Mouse (Mus musculus) myocyte (in vitro differentiated cells): Measurements from ENCODE around the gene Rassf3. TPM values are rescaled to one million over a fixed set of nuclear protein-coding genes. Genes with fewer than 3 reads are reported as not detected.

Experiments
- H3K27me3 ChIP-seq: one replicate; pipeline ENCODE4 v1.6.1; 2011; ENCODE audit not compliant: control insufficient read depth, insufficient read depth, insufficient read length
- H3K36me3 ChIP-seq: one replicate; pipeline ENCODE4 v1.6.1; 2011; ENCODE audit not compliant: control insufficient read depth, insufficient read depth
- H3K4me2 ChIP-seq: one replicate; pipeline ENCODE4 v1.6.1; 2011; ENCODE audit warnings: low read depth, control low read depth
- H3K4me3 ChIP-seq: one replicate; pipeline ENCODE4 v1.5.1; 2011; ENCODE audit warnings: mild to moderate bottlenecking, control low read depth, moderate library complexity
- H3K79me2 ChIP-seq: one replicate; pipeline ENCODE4 v1.6.1; 2011; ENCODE audit not compliant: control insufficient read depth, insufficient read depth
- H3ac ChIP-seq: one replicate; pipeline ENCODE4 v1.6.1; 2011; ENCODE audit not compliant: control insufficient read depth, insufficient read length
- CEBPB ChIP-seq: IDR thresholded peaks from 2 replicates; pipeline ENCODE4 v1.6.1; 2011; ENCODE audit warnings: mild to moderate bottlenecking, moderate library complexity; ENCODE audit not compliant: poor library complexity, insufficient read depth, severe bottlenecking
- E2F4 ChIP-seq: IDR thresholded peaks from one replicate; pipeline ENCODE4 v1.6.1; 2011; ENCODE audit warnings: mild to moderate bottlenecking, control low read depth, moderate library complexity; ENCODE audit not compliant: insufficient read depth
- MAX ChIP-seq: IDR thresholded peaks from one replicate; pipeline ENCODE4 v1.6.1; 2011; ENCODE audit warnings: low read depth, mild to moderate bottlenecking, control low read depth
- MYOD1 ChIP-seq, 3 experiments: IDR thresholded peaks; one replicate each; pipeline ENCODE4 v1.6.1; 2011; ENCODE audit warnings: control low read depth in 2 of 3, low read depth in 2 of 3, mild to moderate bottlenecking in 2 of 3, moderate library complexity in 1 of 3; ENCODE audit not compliant: insufficient read length in 2 of 3, control insufficient read depth in 1 of 3
- MYOG ChIP-seq, 3 experiments: IDR thresholded peaks; one replicate each; pipeline ENCODE4 v1.6.1; 2011; ENCODE audit warnings: control low read depth in 2 of 3, low read depth in 2 of 3, mild to moderate bottlenecking in 2 of 3; ENCODE audit not compliant: insufficient read length in 2 of 3, control insufficient read depth in 1 of 3, insufficient read depth in 1 of 3
- POLR2A ChIP-seq: IDR thresholded peaks from one replicate; pipeline ENCODE4 v1.6.1; 2011; ENCODE audit warnings: low read depth, mild to moderate bottlenecking, control low read depth, moderate library complexity; ENCODE audit not compliant: insufficient read length
- POLR2AphosphoS2 ChIP-seq: IDR thresholded peaks from one replicate; pipeline ENCODE4 v1.6.1; 2011; ENCODE audit warnings: low read depth, control low read depth; ENCODE audit not compliant: insufficient read length
- REST ChIP-seq: IDR thresholded peaks from one replicate; pipeline ENCODE4 v1.6.1; 2011; ENCODE audit warnings: mild to moderate bottlenecking, control low read depth, moderate library complexity; ENCODE audit not compliant: insufficient read depth, insufficient read length
- SRF ChIP-seq: IDR thresholded peaks from one replicate; pipeline ENCODE4 v1.6.1; 2011; ENCODE audit warnings: low read depth; ENCODE audit not compliant: control insufficient read depth, insufficient read length
- TCF12 ChIP-seq: IDR thresholded peaks from one replicate; pipeline ENCODE4 v1.6.1; 2011; ENCODE audit warnings: mild to moderate bottlenecking, control low read depth; ENCODE audit not compliant: poor library complexity, insufficient read depth, severe bottlenecking
- TCF3 ChIP-seq: IDR thresholded peaks from one replicate; pipeline ENCODE4 v1.6.1; 2011; ENCODE audit warnings: low read depth, control low read depth; ENCODE audit not compliant: insufficient read length
- USF1 ChIP-seq: IDR thresholded peaks from one replicate; pipeline ENCODE4 v1.6.1; 2011; ENCODE audit warnings: low read depth, mild to moderate bottlenecking, control low read depth, moderate library complexity
- polyA plus RNA-seq: library from polyadenylated mRNA; unstranded; fragments of >200 nt; fragmentation: generic; extraction: Trizol; gene quantifications from one replicate; pipeline ENCODE4 v1.2.1, GENCODE M21; 2012; ENCODE audit warnings: missing spikeins

The Rassf3 gene
- polyA plus RNA-seq, 1 experiment = 32.3 TPM

DNA sequence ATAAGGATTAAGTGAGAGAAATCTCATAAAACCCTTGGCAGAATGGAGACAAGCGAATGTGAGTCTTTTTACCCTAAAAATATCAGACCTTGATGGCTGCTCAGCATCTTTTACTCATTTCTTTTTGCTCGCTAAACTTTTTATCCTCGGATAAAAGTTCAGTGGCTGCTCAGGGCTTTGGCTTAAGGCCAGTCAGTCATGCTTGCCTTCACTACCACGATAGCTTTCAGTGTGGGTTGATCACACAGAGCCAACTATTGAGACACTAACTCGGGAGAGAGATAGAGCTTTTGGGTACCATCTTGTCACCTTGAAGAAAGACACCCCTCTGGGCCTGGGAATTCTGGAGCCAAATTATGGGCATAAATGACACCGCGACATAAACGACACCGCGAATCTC is 5.0 kb upstream of the Rassf3 start:
- TF ChIP-seq TCF12 = no peak
- no peak for TF ChIP-seq MYOD1 (IDR thresholded peaks at IDR 0.05; ENCODE audit: control insufficient read depth in 1 of 3, insufficient read length in 2 of 3, low read depth in 2 of 3)
- no peak for TF ChIP-seq POLR2A
- no peaks in the 10 kb centered on the region for H3K79me2 ChIP-seq
- H3K4me2 ChIP-seq = no peak overlapping the region
- no peak overlapping the region for H3K4me3 ChIP-seq
- H3ac ChIP-seq = no peak overlapping the region
- H3K36me3 ChIP-seq = no peaks in the 10 kb centered on the region
- no peaks in the 10 kb centered on the region for H3K27me3 ChIP-seq

DNA sequence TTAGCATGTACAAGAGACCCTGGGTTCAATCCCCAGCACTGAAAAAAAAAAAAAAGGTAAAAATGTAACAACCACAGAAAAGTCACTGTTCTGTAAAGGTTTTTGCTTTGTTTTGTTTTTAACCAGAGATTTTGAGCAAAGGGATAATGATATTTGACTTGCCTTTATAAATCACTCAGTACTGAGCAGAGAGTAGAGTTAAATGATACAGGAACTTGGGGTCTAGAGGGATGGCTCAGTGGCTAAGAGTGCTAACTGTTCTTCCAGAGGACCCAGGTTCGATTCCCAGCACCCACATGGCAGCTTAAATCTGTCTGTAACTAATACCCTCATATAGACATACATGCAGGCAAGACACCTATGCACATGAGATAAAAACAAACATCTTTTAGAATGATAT is 3.8 kb upstream of the Rassf3 start:
- Histone ChIP-seq H3K4me3 (no peak overlapping the region), H3K4me2 (no peak overlapping the region), H3K36me3 (no peaks in the 10 kb centered on the region), H3K27me3 (no peaks in the 10 kb centered on the region), H3K79me2 (peaks cover 9% of the 10 kb centered on the region), H3ac (no peak overlapping the region)
- no peak for TF ChIP-seq TCF12
- TF ChIP-seq USF1 = no peak
- no peak for TF ChIP-seq MAX
- no peak for TF ChIP-seq E2F4
- no peak for TF ChIP-seq MYOD1 (IDR thresholded peaks at IDR 0.05; ENCODE audit: control insufficient read depth in 1 of 3, insufficient read length in 2 of 3, low read depth in 2 of 3)
- no peak for TF ChIP-seq POLR2AphosphoS2
- no peak for TF ChIP-seq CEBPB
- TF ChIP-seq REST = no peak
- TF ChIP-seq MYOG (IDR thresholded peaks at IDR 0.05; ENCODE audit: control insufficient read depth in 1 of 3, insufficient read depth in 1 of 3, insufficient read length in 2 of 3, low read depth in 2 of 3) = no peak
- TF ChIP-seq TCF3 = no peak
- TF ChIP-seq POLR2A = no peak
- no peak for TF ChIP-seq SRF

GRCm38 (mm10) chr10:121477433-121477832 is 1.3 kb upstream of the Rassf3 start:
- Histone ChIP-seq H3ac (no peak overlapping the region), H3K4me2 (no peak overlapping the region), H3K36me3 (no peaks in the 10 kb centered on the region), H3K4me3 (no peak overlapping the region), H3K79me2 (peaks cover 34% of the 10 kb centered on the region), H3K27me3 (no peaks in the 10 kb centered on the region)
- no peak for TF ChIP-seq TCF3
- no peak for TF ChIP-seq CEBPB
- TF ChIP-seq SRF = no peak
- TF ChIP-seq MYOG (IDR thresholded peaks at IDR 0.05; ENCODE audit: control insufficient read depth in 1 of 3, insufficient read depth in 1 of 3, insufficient read length in 2 of 3, low read depth in 2 of 3) = no peak
- no peak for TF ChIP-seq MAX
- TF ChIP-seq MYOD1 (IDR thresholded peaks at IDR 0.05; ENCODE audit: control insufficient read depth in 1 of 3, insufficient read length in 2 of 3, low read depth in 2 of 3) = no peak
- no peak for TF ChIP-seq E2F4
- TF ChIP-seq POLR2AphosphoS2 = no peak
- no peak for TF ChIP-seq REST

DNA sequence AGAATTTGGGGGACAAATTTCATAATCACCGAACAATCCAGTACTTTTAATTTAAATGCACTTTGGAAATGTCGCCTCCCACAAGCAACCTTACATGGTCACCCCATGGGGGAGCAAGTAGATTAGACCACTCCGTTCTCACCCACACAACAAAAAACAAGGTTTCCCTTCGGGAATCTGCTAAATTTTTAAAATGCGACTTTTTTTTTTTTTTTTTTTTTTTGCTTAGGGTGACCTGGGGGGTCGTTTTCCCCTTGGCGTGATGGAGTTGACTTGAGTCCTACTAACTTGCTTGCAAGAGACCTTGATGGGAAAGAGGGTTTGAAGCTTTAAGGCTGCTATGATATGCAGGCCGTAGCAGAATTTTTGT is 806 bp upstream of the Rassf3 start:
- Histone ChIP-seq H3K36me3 (no peaks in the 10 kb centered on the region), H3ac (no peak overlapping the region), H3K4me2 (peak overlapping the region; percentile 79), H3K27me3 (no peaks in the 10 kb centered on the region), H3K4me3 (peak overlapping the region; percentile 92), H3K79me2 (peaks cover 38% of the 10 kb centered on the region)
- TF ChIP-seq USF1 (no peak), REST (no peak), TCF3 (no peak), MYOD1 (IDR thresholded peaks at IDR 0.05; ENCODE audit: control insufficient read depth in 1 of 3, insufficient read length in 2 of 3, low read depth in 2 of 3) (no peak), MYOG (IDR thresholded peaks at IDR 0.05; ENCODE audit: control insufficient read depth in 1 of 3, insufficient read depth in 1 of 3, insufficient read length in 2 of 3, low read depth in 2 of 3) (no peak), POLR2AphosphoS2 (no peak), MAX (no peak), TCF12 (no peak), CEBPB (no peak), POLR2A (no peak), E2F4 (no peak), SRF (no peak)

DNA sequence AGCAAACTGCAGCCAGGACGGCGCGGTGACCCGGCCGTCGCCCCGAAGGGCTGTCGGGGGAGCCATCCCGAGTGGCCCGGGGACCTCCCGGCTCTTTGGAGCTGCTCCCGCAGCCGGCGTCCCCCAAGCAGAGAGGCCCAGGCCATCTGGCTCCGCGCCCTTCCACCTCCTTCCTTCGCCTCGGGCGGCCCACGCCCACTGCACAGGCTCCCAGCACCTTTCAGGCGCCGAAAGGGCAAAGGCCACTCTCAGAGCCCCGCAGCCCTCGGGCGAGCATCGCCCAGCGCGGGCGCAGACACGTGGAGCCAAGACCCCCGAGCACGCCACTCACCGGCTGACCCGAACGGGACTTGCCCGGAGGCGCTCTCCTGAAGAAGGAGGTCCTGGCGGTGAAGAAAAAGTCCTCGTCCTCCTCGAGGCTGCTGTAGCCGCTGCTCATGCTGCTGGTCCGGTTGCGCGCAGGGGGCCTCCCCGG is 438 bp downstream of the Rassf3 start:
- peaks cover 42% of the 10 kb centered on the region for H3K79me2 ChIP-seq
- no peak for TF ChIP-seq POLR2A
- no peak for TF ChIP-seq POLR2AphosphoS2
- TF ChIP-seq USF1 = no peak
- TF ChIP-seq MYOD1 (IDR thresholded peaks at IDR 0.05; ENCODE audit: control insufficient read depth in 1 of 3, insufficient read length in 2 of 3, low read depth in 2 of 3) = peak in 1 of 3 experiments; percentile 7
- H3K4me3 ChIP-seq = peak overlapping the region; percentile 92
- H3K27me3 ChIP-seq = no peaks in the 10 kb centered on the region
- H3K36me3 ChIP-seq = no peaks in the 10 kb centered on the region
- peak overlapping the region; percentile 62 for H3ac ChIP-seq
- peak overlapping the region; percentile 89 for H3K4me2 ChIP-seq
